Mouse (Mus musculus): Measurements from ENCODE around the gene Rab4b.

- TF ChIP-seq CTCF (IDR thresholded peaks at IDR 0.05; ENCODE audit: low read depth, low read length) (no peak), GATA1 (IDR thresholded peaks at IDR 0.05; ENCODE audit: borderline replicate concordance, low read length) (no peak), POLR2AphosphoS5 (IDR thresholded peaks at IDR 0.05; ENCODE audit: insufficient replicate concordance, low read depth, low read length) (no peak), TAL1 (conservative IDR thresholded peaks at IDR 0.05; ENCODE audit: low read depth, low read length) (no peak), GATA2 (IDR thresholded peaks at IDR 0.05; ENCODE audit: borderline replicate concordance, low read depth, low read length) (no peak)
Measured at GRCm38 (mm10) chr7:27198355-27198754, 19.7 kb upstream of the Rab4b start.

All from G1E (cell line).